Mouse (Mus musculus): ENCODE measurements around the gene Tmem185a.
"Not testable (repeated sequence)": the region's sequence is repeated elsewhere in the genome, so short reads cannot be mapped to it uniquely, and the experiment has no call there.

Tmem185a gene

DNA sequence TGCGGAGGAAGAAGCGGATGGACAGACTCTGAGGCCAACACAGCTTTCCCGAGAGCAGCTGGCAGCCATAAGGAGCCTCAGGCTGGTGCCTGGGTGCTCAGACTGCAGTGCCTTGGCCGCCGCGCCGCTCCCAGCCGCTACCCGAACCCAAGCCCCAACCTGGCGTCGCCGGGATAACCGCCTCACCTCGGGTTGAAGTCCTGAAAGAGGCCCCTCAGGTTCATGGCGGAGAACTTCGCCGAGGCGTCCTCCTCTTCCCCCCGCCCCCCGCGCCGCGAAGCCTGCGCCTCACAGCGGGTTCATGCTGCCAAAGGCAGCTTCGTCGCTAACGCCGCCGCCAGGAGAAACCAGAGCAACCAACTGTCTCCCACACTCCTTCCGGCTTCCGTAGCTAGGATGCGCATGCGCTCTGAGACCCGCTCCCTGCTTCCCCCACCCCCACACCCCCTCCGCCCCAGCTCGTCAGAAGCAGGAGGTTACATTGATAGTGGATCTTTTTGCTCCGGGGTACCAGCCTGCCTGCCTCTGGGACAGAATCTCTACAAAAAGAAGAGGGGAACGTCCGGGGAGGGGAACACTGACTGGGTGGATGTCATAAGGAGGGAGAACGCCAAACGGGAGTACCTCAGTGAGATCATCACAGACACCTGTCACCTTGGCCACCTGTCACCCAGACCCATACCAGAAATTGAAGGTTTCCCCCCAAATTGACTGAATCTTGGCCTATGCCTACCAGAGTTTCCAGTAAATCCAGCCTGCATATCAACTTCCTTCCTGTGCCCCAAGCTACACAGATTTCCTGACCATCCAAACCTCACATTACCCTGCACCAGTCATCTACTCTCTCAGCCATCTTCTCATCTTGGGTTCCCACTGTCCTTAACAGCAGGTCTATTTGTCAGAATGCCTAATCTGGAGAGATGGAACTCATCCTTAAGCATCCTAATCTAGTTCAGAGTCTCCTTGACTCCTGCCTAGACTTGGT lies at the start of gene Tmem185a:
TSS of gene Tmem185a (minus strand) at position 389 of the 985 bp plus-strand sequence.
- DNase-seq (ENCODE audit: inconsistent age in 2 of 2, low spot score in 1 of 2): peak; percentile 86 to 92

GRCm38 (mm10) chrX:70514413-70514812 lies 37.4 kb upstream of the Tmem185a start:
- not testable (repeated sequence) for DNase-seq (ENCODE audit: inconsistent age in 2 of 2, low spot score in 1 of 2)

DNA sequence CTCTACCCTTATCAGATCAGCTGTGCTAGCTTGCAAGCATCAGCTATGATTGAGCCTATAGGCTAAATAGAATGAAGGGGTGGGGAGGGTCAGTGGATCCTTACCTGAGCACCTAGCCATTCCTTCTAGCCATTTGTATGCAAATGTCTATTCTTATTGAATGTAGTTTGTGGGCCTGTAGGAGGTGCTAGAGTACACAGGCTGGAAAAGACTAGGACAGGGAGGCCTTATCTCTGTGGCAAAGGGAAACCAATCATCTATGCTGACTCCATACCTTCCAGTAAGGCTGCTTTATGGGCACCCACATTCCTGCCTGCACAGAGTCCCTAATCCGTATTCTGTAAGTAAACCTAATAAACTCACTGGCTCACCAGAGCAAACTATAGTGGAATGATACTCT lies 10.3 kb upstream of the Tmem185a start:
- not testable (repeated sequence) for DNase-seq (ENCODE audit: inconsistent age in 2 of 2, low spot score in 1 of 2)

- DNase-seq (ENCODE audit: inconsistent age in 2 of 2, low spot score in 1 of 2): no peak
Observed at GRCm38 (mm10) chrX:70482154-70482553, 5.2 kb upstream of the Tmem185a start.

DNA sequence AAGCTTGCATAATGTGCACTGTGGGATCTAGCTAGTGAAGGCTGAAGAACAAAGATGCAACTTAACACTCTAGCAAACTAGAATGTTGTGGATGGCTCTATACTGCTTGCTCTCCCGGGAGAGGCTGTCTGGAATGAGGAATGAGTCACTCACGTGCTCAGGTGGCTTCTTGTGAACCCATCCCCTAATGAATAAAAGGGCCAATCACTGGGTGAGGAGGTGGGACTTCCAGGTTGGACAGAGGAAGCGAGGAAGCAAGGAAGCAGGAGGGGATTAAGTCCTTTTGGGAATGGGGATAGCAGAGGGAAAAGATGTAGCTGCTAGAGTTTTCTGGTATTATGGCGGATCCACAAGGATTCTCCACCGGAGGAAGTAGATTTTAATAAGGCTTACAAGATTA lies 1.7 kb upstream of the Tmem185a start:
- DNase-seq (ENCODE audit: inconsistent age in 2 of 2, low spot score in 1 of 2): no peak

- DNase-seq (ENCODE audit: inconsistent age in 2 of 2, low spot score in 1 of 2): peak in 1 of 2 experiments; percentile 56
Observed at GRCm38 (mm10) chrX:70475215-70475765, 1.7 kb downstream of the Tmem185a start.

- no peak for DNase-seq (ENCODE audit: inconsistent age in 2 of 2, low spot score in 1 of 2)
Observed at GRCm38 (mm10) chrX:70466897-70467296, 10.1 kb downstream of the Tmem185a start.

DNA sequence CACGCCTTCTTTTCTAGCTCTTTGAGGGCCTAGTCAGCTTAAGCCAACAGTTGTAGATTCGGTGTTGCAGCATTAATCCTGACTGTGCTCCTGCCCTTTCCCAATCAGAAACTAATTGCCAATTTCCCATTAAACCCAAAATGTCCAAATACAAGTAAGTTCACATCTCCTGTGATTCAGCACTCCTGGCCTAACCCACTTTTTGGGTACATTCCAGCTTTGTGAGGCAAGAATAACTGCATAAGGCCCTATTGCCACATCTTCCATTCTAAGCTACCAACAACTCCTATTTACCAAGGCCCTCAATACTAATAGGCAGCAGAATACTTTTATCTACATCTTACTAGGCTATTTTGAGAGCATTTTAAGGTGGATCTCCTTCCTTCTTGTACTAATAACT lies 11.5 kb downstream of the Tmem185a start:
- DNase-seq (ENCODE audit: inconsistent age in 2 of 2, low spot score in 1 of 2): peak in 1 of 2 experiments; percentile 70

DNA sequence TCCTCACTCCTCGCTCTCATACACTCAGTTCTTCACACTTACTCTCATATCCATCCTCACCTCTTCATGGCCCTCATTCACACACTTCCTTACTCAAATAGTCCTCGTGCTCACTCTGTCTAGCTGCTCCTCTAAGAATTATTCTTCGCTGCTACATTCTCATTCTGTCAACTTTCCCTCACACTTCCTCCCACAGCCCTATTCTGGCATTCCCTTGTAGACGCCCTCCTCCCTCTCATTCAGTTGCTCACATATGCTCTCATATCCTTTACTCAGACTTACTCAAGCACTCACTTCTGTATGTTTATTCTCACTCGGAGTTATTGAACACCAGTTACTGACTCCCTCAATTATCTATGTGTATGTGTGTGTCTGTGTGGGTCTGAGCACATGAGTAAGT lies 13.4 kb downstream of the Tmem185a start:
- no peak for DNase-seq (ENCODE audit: inconsistent age in 2 of 2, low spot score in 1 of 2)

DNA sequence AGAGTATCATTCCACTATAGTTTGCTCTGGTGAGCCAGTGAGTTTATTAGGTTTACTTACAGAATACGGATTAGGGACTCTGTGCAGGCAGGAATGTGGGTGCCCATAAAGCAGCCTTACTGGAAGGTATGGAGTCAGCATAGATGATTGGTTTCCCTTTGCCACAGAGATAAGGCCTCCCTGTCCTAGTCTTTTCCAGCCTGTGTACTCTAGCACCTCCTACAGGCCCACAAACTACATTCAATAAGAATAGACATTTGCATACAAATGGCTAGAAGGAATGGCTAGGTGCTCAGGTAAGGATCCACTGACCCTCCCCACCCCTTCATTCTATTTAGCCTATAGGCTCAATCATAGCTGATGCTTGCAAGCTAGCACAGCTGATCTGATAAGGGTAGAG lies 24.6 kb downstream of the Tmem185a start:
- not testable (repeated sequence) for DNase-seq (ENCODE audit: inconsistent age in 2 of 2, low spot score in 1 of 2)

DNA sequence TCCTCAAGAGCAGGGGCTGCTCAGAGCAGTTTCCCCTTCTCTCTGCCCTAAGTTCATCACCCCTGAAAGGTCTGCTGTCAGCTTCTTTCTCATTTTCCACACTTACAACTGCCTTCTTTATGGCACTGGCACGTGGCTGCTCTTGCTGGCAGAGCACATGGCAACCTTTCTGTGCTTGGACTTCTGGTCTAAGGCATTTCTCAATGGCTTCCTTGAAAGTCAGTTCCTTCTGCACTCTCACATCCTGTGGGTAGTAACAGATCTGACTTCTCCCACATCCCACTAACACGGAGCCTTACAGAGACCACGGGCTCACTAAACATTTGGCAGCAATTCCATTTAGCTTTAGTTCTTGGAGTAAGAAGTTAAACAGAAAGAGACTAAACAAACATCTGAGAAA lies 51.5 kb downstream of the Tmem185a start:
- not testable (repeated sequence) for DNase-seq (ENCODE audit: inconsistent age in 2 of 2, low spot score in 1 of 2)

All from adrenal gland, adult (tissue).